Mouse (Mus musculus): ENCODE results near the gene Myo10.
A peak's percentile ranks its signal among the peaks of the same experiment; 100 is the strongest.

Gene Myo10

DNA sequence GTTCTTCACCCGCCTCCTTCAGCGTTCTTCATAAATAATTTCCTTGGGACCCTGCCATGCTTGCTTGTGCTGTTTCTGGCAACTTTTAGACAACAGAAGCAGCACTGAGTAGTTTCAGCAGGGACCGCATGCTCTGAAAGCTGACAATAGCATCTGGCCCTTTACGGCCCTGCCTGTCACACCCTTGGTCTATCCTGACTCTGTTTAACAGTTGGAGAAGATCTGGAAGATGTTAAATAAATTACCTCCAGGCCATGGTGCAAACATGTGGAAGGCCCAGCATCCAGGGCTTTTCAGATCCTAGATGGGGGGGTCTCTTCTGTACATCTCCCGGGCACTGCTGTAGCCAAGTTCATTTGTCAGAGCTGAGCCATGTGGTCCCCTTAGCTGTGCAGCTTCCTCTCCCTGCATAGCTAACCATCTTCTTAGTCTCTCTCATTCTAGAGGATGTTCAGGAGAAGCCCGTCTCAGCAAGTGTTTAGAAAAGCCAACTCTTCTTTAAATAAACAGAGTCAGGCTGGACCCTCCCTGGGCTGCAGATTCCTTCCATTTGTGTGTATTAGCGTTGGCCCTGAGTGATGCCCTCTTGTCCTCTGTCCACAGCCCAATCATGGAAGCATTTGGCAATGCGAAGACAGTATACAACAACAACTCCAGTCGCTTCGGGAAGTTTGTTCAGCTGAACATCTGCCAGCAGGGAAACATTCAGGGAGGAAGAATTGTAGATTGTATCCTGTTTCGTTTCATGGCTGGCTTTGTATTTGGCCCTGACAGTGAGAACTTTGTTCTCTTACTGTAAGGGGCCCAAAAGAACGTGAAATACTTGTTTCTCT, 101.2 kb downstream of the Myo10 start:
- no peak for DNase-seq (ENCODE audit: low spot score)

DNA sequence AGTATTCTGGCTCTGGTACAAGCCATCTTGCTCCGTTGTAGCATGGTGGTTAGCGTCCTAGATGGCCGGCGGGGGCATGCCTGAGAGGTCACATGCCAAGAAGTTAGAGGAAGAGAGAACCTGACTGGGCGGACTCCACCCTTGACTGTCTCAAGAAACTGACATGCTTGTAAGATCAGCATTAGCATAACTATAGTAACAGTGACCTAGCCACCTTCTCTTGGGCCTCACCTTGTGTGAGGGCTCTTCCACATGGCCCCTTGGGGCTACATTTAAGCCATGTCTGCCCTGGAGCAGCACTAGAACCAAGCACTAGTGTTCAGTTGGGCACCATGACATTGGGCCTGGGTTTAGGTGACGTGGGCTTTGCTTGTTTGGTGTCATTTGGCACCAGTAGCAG, 102.2 kb downstream of the Myo10 start:
- no peak for DNase-seq (ENCODE audit: low spot score)

DNA sequence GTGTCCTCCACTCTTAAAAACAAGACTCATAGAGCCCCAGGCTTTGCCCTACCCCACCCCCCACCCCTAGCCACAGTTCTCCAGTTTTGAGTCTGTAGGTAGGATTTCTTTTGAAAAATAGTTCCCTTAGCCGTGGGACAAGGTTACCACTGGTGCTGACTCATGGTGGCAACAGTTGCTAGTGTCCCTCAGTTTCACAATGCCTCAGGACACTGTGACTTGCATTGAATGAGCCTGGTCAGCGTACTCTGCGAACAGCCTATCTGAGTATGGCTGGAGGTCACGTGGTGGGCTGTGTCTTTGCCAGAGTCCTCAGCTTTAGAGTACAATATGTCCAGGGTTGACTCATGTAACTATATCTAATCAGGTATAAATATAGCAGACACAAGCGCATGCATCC, 104.5 kb downstream of the Myo10 start:
- DNase-seq (ENCODE audit: low spot score) = no peak

DNA sequence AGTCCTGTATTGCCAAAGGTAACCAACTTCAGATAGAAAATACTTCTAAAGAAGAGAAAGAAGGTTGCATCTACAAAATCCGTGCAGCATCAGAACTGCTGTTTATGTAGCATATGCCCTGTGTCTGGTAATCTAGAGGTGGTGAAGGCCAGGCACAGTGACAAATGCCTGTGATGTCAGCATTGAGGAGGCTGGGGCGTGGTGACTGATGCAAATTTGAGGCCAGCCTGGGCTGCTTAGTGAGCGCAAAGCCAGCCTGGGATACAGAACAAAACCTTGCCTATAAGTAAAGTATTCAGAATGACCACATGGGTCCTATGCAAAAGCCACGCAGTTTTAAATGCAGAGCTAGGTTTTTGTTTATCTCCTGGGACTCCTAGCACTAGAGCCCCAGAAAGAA, 106.2 kb downstream of the Myo10 start:
- DNase-seq (ENCODE audit: low spot score) = no peak

GRCm38 (mm10) chr15:25731053-25731452, 108.7 kb downstream of the Myo10 start:
- DNase-seq (ENCODE audit: low spot score) = no peak

- DNase-seq (ENCODE audit: low spot score) = no peak
These were observed 110.6 kb downstream of the Myo10 start for GRCm38 (mm10) chr15:25732758-25733428.

DNA sequence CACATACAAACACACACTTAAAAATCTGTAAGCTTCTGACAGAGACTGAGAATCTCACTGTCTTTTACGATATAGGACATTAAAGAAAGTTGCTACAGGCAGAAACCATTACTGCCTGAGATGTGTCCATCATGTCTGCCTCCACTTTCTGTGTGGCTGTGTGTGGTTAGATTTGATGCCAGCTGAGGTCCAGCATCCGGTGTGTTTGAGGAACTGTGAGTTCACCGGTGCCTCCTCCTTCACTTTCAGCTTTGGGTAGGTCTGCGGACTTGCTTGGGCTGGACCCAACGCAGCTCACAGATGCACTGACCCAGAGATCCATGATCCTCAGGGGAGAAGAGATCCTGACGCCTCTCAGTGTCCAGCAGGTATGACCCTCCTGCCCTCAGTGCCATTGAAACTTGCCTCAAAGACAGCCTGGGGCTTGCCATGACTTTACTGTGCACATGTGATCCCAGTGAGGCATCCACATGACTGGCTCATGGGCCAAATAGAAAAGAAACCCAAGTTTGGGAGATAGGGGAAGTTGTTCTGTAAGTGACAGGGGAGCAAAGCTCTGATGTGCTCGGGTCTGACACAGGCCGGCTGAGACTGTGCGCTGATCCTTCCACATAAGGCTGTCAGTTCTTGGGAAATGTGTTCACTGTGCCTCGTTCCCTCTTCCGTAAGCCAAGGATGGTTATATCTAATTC, 111.6 kb downstream of the Myo10 start:
- DNase-seq (ENCODE audit: low spot score) = no peak

- DNase-seq (ENCODE audit: low spot score) = no peak
These were observed 114.2 kb downstream of the Myo10 start for GRCm38 (mm10) chr15:25736531-25736930.

DNA sequence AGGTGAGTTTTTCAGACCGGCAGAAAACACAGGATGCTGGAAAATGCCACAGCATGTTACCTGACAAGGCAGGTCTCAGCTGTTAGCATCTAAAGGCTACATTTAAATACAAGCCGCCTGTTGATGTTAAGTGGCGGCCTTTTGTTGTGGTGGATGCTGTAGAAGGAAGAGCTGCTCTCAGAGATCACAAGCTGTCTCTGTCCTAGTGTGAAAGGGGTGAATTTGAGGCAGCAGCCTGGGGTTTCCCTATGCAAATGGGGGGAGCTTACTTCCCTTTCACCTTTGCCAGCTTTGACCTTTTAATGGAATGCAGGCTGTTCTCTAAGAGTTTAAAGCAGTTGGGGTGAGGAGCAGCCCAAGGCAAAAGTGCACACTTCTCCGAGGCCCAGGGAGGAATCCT, 117.9 kb downstream of the Myo10 start:
- DNase-seq (ENCODE audit: low spot score) = no peak

GRCm38 (mm10) chr15:25742196-25742595, 119.9 kb downstream of the Myo10 start:
- no peak for DNase-seq (ENCODE audit: low spot score)

GRCm38 (mm10) chr15:25751510-25751909, 129.2 kb downstream of the Myo10 start:
- no peak for DNase-seq (ENCODE audit: low spot score)

GRCm38 (mm10) chr15:25752597-25752996, 130.3 kb downstream of the Myo10 start:
- no peak for DNase-seq (ENCODE audit: low spot score)

GRCm38 (mm10) chr15:25753003-25753402, 130.7 kb downstream of the Myo10 start:
- DNase-seq (ENCODE audit: low spot score) = no peak

- DNase-seq (ENCODE audit: low spot score) = no peak
These were observed 131.6 kb downstream of the Myo10 start for GRCm38 (mm10) chr15:25753878-25754277.

GRCm38 (mm10) chr15:25754342-25754951, 132.1 kb downstream of the Myo10 start:
- DNase-seq (ENCODE audit: low spot score) = no peak

GRCm38 (mm10) chr15:25755536-25755935, 133.2 kb downstream of the Myo10 start:
- no peak for DNase-seq (ENCODE audit: low spot score)

GRCm38 (mm10) chr15:25756072-25756471, 133.7 kb downstream of the Myo10 start:
- DNase-seq (ENCODE audit: low spot score) = no peak

GRCm38 (mm10) chr15:25758037-25758436, 135.7 kb downstream of the Myo10 start:
- no peak for DNase-seq (ENCODE audit: low spot score)

DNA sequence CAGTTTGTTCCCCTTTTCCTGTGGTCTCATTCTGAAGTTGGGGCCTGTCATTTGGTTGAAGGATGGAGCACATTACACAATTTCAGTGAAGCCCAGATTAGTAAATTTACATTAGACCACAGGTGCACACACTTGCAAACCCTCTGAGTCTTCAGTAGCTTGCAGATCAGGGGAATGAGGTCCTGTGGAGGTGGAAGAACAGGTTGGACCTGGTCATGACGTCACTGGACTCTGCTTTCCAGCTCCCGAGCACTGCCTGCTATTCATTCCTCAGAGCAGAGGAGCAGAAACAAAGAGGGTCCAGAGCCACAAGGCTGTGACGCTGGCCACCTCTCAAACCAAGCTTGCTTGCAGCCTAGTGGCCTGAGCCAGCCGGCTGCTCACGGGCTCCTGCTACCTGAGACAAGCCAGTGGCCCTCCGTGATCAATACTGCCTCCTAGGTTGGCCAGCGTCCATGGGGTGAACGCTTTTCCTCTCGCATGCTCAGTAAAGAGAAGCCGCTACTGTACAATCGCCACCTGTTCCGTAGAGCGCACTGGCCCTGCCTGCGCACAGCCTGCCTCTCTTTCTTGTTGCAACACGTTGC, 136.3 kb downstream of the Myo10 start:
- DNase-seq (ENCODE audit: low spot score) = peak; percentile 87

- no peak for DNase-seq (ENCODE audit: low spot score)
These were observed 138.0 kb downstream of the Myo10 start for GRCm38 (mm10) chr15:25760304-25760703.

GRCm38 (mm10) chr15:25761049-25761448, 138.7 kb downstream of the Myo10 start:
- no peak for DNase-seq (ENCODE audit: low spot score)

DNA sequence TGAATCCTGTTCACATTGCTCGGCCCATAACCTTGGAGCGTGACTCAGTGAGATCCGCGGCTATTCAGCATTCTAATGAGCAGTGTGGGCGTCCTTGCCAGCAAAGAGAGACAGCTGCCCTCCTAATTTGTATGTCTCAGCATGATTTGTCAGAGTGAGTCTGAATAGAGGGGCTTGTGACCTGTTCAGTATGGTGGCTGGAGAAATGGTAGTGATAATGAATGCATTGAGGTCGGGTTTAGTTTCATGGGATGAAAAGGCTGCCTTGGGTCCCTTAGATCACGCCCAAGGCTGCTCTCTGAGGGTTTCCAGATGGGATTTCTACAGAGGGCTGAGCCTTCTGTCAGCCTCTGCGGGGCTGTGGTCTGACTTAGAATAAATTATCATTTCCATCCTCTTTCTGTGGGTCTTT, 139.5 kb downstream of the Myo10 start:
- no peak for DNase-seq (ENCODE audit: low spot score)
